Mouse (Mus musculus) embryonic fibroblast, embryonic 13.5 days (primary cell): ENCODE measurements around the gene Gm20388. TPM values are rescaled to one million over a fixed set of nuclear protein-coding genes. Genes with fewer than 3 reads are reported as not detected.

Source experiments
- H3K27ac ChIP-seq: 2 replicates; pipeline ENCODE4 v1.5.1; 2012; ENCODE audit warnings: low read length, control low read depth, inconsistent platforms; ENCODE audit not compliant: insufficient read depth
- H3K4me1 ChIP-seq: 2 replicates; pipeline ENCODE4 v1.6.1; 2011; ENCODE audit warnings: low read length; ENCODE audit not compliant: control insufficient read depth, insufficient read depth
- H3K4me3 ChIP-seq: 2 replicates; pipeline ENCODE4 v1.5.1; 2011; ENCODE audit warnings: mild to moderate bottlenecking, control low read depth, low read length; ENCODE audit not compliant: insufficient read depth
- CTCF ChIP-seq: IDR thresholded peaks from 2 replicates; pipeline ENCODE4 v1.5.1; 2011; ENCODE audit warnings: mild to moderate bottlenecking, control low read depth, low read length, moderate library complexity, borderline replicate concordance; ENCODE audit not compliant: insufficient read depth
- POLR2A ChIP-seq: IDR thresholded peaks from 2 replicates; pipeline ENCODE4 v1.6.1; 2011; ENCODE audit warnings: low read depth, mild to moderate bottlenecking, control low read depth, low read length, moderate library complexity
- polyA plus RNA-seq: library from polyadenylated mRNA; stranded (reverse); fragments of >200 nt; gene quantifications from 2 replicates; pipeline ENCODE4 v1.2.4, GENCODE M21; 2011; ENCODE audit warnings: low read depth; ENCODE audit not compliant: missing spikeins, insufficient read length

The Gm20388 gene
- polyA plus RNA-seq, 1 experiment, result 82.8 TPM

GRCm38 (mm10) chr8:121390608-121391007, 1480.0 kb downstream of the Gm20388 start:
- H3K4me3 ChIP-seq, result no peak overlapping the region
- H3K4me1 ChIP-seq, result 0 out of 2 replicates have a peak, but pooled peaks cover 9% of the 10 kb centered on the region
- TF ChIP-seq CTCF (peak; percentile 69; the same call in 1 of the 2 replicates), POLR2A (no peak)
- no peak overlapping the region for H3K27ac ChIP-seq

- Histone ChIP-seq H3K4me1 (0 out of 2 replicates have a peak, but pooled peaks cover 9% of the 10 kb centered on the region), H3K4me3 (no peak overlapping the region), H3K27ac (no peak overlapping the region)
- TF ChIP-seq POLR2A (no peak), CTCF (no peak)
Measured at GRCm38 (mm10) chr8:121391254-121391653, 1480.6 kb downstream of the Gm20388 start.

GRCm38 (mm10) chr8:121391771-121392170, 1481.1 kb downstream of the Gm20388 start:
- H3K4me1 ChIP-seq, result 0 out of 2 replicates have a peak, but pooled peaks cover 9% of the 10 kb centered on the region
- no peak for TF ChIP-seq CTCF
- TF ChIP-seq POLR2A, result no peak
- H3K27ac ChIP-seq, result no peak overlapping the region
- no peak overlapping the region for H3K4me3 ChIP-seq

- TF ChIP-seq CTCF, result no peak
- TF ChIP-seq POLR2A, result no peak
- Histone ChIP-seq H3K27ac (no peak overlapping the region), H3K4me3 (no peak overlapping the region), H3K4me1 (0 out of 2 replicates have a peak, but pooled peaks cover 9% of the 10 kb centered on the region)
Measured at GRCm38 (mm10) chr8:121392482-121392881, 1481.8 kb downstream of the Gm20388 start.

- Histone ChIP-seq H3K4me3 (no peak overlapping the region), H3K4me1 (0 out of 2 replicates have a peak, but pooled peaks cover 9% of the 10 kb centered on the region), H3K27ac (no peak overlapping the region)
- TF ChIP-seq CTCF (peak; percentile 64; the same call in 1 of the 2 replicates), POLR2A (no peak)
Measured at GRCm38 (mm10) chr8:121393111-121393510, 1482.5 kb downstream of the Gm20388 start.

GRCm38 (mm10) chr8:121394686-121395085, 1484.0 kb downstream of the Gm20388 start:
- H3K4me3 ChIP-seq, result no peak overlapping the region
- H3K4me1 ChIP-seq, result 0 out of 2 replicates have a peak, but pooled peaks cover 9% of the 10 kb centered on the region
- TF ChIP-seq CTCF (no peak), POLR2A (no peak)
- H3K27ac ChIP-seq, result no peak overlapping the region

- TF ChIP-seq POLR2A, result no peak
- no peak for TF ChIP-seq CTCF
- H3K4me1 ChIP-seq, result 0 out of 2 replicates have a peak, but pooled peaks cover 9% of the 10 kb centered on the region
- H3K4me3 ChIP-seq, result no peak overlapping the region
- H3K27ac ChIP-seq, result no peak overlapping the region
Measured at GRCm38 (mm10) chr8:121395316-121395715, 1484.7 kb downstream of the Gm20388 start.

- Histone ChIP-seq H3K27ac (no peak overlapping the region), H3K4me1 (0 out of 2 replicates have a peak, but pooled peaks cover 4% of the 10 kb centered on the region), H3K4me3 (no peak overlapping the region)
- TF ChIP-seq CTCF (no peak), POLR2A (no peak)
Measured at GRCm38 (mm10) chr8:121396151-121396550, 1485.5 kb downstream of the Gm20388 start.

GRCm38 (mm10) chr8:121397201-121397698, 1486.6 kb downstream of the Gm20388 start:
- H3K27ac ChIP-seq, result no peak overlapping the region
- H3K4me1 ChIP-seq, result 0 out of 2 replicates have a peak, but pooled peaks cover 4% of the 10 kb centered on the region

GRCm38 (mm10) chr8:121398081-121398480, 1487.4 kb downstream of the Gm20388 start:
- Histone ChIP-seq H3K27ac (no peak overlapping the region), H3K4me3 (no peak overlapping the region)

More at GRCm38 (mm10) chr8:121397201-121397698, 1486.6 kb downstream of the Gm20388 start:
- TF ChIP-seq POLR2A (no peak), CTCF (no peak)
- no peak overlapping the region for H3K4me3 ChIP-seq

More at GRCm38 (mm10) chr8:121398081-121398480, 1487.4 kb downstream of the Gm20388 start:
- H3K4me1 ChIP-seq, result no peaks in the 10 kb centered on the region
- no peak for TF ChIP-seq POLR2A
- TF ChIP-seq CTCF, result no peak
